16 mouse cellular contexts compared by ENCODE assay signal in genomic region chr11:69114621-69115020, GRCm38 (mm10). TPM values are rescaled to one million over a fixed set of nuclear protein-coding genes. Genes with fewer than 3 reads are reported as not detected.
"Had no signal": no experiment of that assay in that cellular context is flagged by ENCODE, and none has a peak within 500 bp of the region (broad histone marks: within the 10 kb centered on the region; RNA-seq: fewer than 3 reads in every experiment).

No protein-coding gene starts in this region.

- H3K27ac ChIP-seq: neural tube, embryonic 15.5 days; stomach, embryonic 15.5 days; stomach, postnatal 0 days had no signal

- H3K27me3 ChIP-seq: stomach, embryonic 15.5 days had no signal

- H3K36me3 ChIP-seq: neural tube, embryonic 15.5 days; stomach, embryonic 15.5 days had no signal

- H3K9me3 ChIP-seq: neural tube, embryonic 15.5 days; stomach, embryonic 15.5 days had no signal

- DNase-seq: retina, postnatal 1 day; right cerebral cortex, adult 18-20 months; right cerebral cortex, postnatal 14 days; right cerebral cortex, postnatal 25 days; right cerebral cortex, postnatal 4 days; spleen, adult 18-20 months; thymus, adult 18-20 months; thymus, adult 2 months; thymus, postnatal 14 days; thymus, postnatal 25 days; thymus, postnatal 36 days; thymus, postnatal 4 days had no signal

- H3K4me2 ChIP-seq: neural tube, embryonic 15.5 days; stomach, embryonic 15.5 days had no signal

- H3K4me3 ChIP-seq: neural tube, embryonic 15.5 days; stomach, embryonic 15.5 days had no signal

- H3K9ac ChIP-seq: neural tube, embryonic 15.5 days; stomach, embryonic 15.5 days had no signal

RNA-seq across cellular contexts. Expression of gene Aloxe3, which starts 11.1 kb away (rescaled TPM):
- total RNA-seq: neutrophil, adult 5-6 weeks had no signal
